Mouse (Mus musculus) forebrain, embryonic 10.5 days (tissue): ENCODE results near the gene Fam189a2. TPM values are rescaled to one million over a fixed set of nuclear protein-coding genes. Genes with fewer than 3 reads are reported as not detected.

Experiments
- DNase-seq: peaks from one replicate; pipeline ENCODE4 v3.0.0-alpha.2; 2017; ENCODE audit warnings: low spot score; ENCODE audit errors: extremely low spot score
- H3K27ac ChIP-seq: fragments of 300-500 bp; sonication (generic); 2 replicates; pipeline ENCODE4 v1.5.1; 2016; ENCODE audit warnings: mild to moderate bottlenecking
- H3K27me3 ChIP-seq: fragments of 300-500 bp; sonication (generic); 2 replicates; pipeline ENCODE4 v1.6.1; 2016; ENCODE audit warnings: mild to moderate bottlenecking; ENCODE audit not compliant: poor library complexity, severe bottlenecking
- H3K36me3 ChIP-seq: fragments of 300-500 bp; sonication (generic); replicated peaks from 2 replicates; pipeline ENCODE4 v1.6.1; 2016; ENCODE audit warnings: mild to moderate bottlenecking, moderate library complexity
- H3K4me1 ChIP-seq: fragments of 300-500 bp; sonication (generic); 2 replicates; pipeline ENCODE4 v1.6.1; 2016
- H3K4me3 ChIP-seq: fragments of 300-500 bp; sonication (generic); 2 replicates; pipeline ENCODE4 v1.5.1; 2016; ENCODE audit warnings: mild to moderate bottlenecking, moderate library complexity
- H3K9me3 ChIP-seq: fragments of 300-500 bp; sonication (generic); 2 replicates; pipeline ENCODE4 v1.6.1; 2016; ENCODE audit warnings: mild to moderate bottlenecking, moderate library complexity
- WGBS: fragments of 180-500 bp; shearing (Covaris S2); methylation state at CpG from one replicate; pipeline ENCODE4 v1.1.7; 2016; 5-methylcytosine and 5-hydroxymethylcytosine counted together
- polyA plus RNA-seq: library from polyadenylated mRNA; unstranded; fragments of >200 nt; fragmentation: Nextera tagmentation; extraction: Ambion mirVana; gene quantifications from 2 replicates; pipeline ENCODE4 v1.2.1, GENCODE M21; 2016

Gene Fam189a2
- polyA plus RNA-seq = 0.38 and 0.52 TPM in 2 replicates

DNA sequence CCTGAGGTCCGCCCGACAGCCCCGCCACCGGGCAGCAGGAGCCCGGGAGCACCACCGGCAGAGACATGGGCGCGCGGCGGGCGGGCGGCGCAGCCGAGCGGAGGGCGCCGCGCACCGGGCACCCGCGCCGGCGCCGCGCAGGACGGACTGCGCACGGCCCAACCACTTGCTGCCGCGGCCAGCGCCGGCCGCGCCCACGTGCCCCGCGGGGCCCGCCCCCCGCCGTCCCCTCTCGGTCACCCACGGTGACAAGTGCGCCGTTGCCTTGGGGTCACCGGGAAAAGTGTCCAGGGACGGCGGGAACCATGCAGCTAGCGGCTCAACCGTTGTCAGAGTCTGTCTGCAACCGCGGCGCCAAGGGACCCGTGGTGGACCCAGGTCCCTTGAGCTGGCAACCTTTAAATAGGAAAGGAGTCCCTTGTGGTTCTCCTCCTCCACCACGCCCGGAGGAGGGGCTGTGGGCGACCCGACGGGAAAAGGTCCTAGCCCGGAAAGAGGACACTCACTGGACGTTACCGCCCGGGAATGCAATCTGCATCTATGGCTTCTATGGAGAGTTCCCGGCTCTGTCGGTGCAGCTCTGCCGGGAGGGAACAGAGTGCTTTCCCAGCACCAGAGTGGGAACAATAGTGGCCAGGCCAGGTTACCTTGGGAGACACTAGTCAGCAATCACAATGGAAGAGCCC lies at the start of gene Fam189a2:
Gene Fam189a2 (minus strand): TSS at position 149 of the 686 bp plus-strand sequence.
- Histone ChIP-seq H3K27me3 (peaks cover 72% of the 10 kb centered on the region), H3K4me1 (peaks cover 67% of the 10 kb centered on the region), H3K27ac (peak within 1 kb of the TSS; percentile 80), H3K9me3 (no peaks in the 10 kb centered on the region), H3K36me3 (no peaks in the 10 kb centered on the region), H3K4me3 (peak within 1 kb of the TSS; percentile 68)
- under 1% methylated on average over 64 of the region's 65 CpGs for WGBS
- DNase-seq = peak; percentile 42

DNA sequence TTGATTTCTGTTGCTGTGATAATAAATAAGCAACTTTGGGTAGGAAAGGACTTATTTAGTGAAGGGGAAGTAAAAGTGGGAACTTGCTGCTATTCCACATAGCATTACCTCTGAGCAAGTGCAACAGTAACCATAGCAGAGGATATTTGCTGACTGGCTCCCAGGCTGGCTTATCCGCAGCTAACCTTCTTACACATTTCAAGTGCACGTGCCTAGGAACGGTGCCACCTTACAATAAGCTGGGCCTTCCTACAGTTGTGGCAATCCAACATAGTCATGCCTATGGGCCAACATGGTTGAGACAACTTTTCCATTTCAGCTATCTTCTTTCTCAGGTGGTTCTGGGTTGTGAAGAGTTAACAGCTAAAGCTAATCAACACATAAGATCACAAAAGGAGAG lies 46.8 kb upstream of the Fam189a2 start:
- H3K27ac ChIP-seq = no peak overlapping the region
- no peaks in the 10 kb centered on the region for H3K9me3 ChIP-seq
- H3K27me3 ChIP-seq = no peaks in the 10 kb centered on the region
- WGBS = over 99% methylated on average over 3 of the region's 3 CpGs
- no peak for DNase-seq
- no peaks in the 10 kb centered on the region for H3K36me3 ChIP-seq
- H3K4me1 ChIP-seq = no peaks in the 10 kb centered on the region
- no peak overlapping the region for H3K4me3 ChIP-seq

DNA sequence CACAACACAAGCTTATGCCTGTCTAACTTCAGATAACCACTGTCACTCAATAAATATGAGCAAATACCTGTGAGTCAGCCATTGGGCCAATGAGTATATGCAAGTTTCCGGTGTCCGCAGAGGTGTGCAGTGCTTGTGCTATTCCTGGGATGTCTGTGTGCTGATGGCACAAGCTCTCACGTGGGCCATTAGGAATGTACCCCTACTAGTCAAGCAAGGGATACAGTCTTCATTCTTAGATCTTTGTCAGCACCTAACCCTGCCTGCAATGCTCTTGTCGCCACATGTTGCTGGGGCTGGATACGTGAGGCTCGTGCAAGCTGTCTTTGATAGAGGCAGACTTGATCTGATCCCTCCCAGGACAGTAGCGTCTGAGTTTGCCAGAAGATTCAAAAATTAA lies 45.7 kb upstream of the Fam189a2 start:
- Histone ChIP-seq H3K36me3 (no peaks in the 10 kb centered on the region), H3K27me3 (no peaks in the 10 kb centered on the region), H3K27ac (no peak overlapping the region), H3K9me3 (no peaks in the 10 kb centered on the region), H3K4me1 (no peaks in the 10 kb centered on the region), H3K4me3 (no peak overlapping the region)
- no peak for DNase-seq
- 93% methylated on average over 7 of the region's 7 CpGs for WGBS

DNA sequence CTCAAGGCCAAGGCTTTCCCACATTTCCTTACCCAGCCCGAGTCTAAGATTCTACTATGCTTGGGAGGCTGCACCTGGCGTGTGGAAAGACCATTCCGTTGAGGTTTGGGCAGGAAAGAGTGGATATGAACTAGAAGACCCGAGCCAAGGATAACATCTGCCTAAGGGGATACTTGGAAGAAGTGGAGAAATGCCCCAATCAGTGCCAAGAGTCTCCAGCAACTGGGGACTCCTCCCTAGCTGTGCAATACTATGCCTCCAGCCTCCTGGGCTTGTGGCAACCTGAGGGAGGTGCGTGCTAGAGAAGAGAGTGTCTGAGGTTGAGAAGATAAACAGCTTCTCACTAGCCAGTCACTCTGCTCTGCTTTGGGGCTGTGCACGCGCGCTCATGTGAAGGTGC lies 45.1 kb upstream of the Fam189a2 start:
- H3K4me3 ChIP-seq = no peak overlapping the region
- DNase-seq = no peak
- H3K27me3 ChIP-seq = no peaks in the 10 kb centered on the region
- 93% methylated on average over 8 of the region's 8 CpGs for WGBS
- no peaks in the 10 kb centered on the region for H3K9me3 ChIP-seq
- no peaks in the 10 kb centered on the region for H3K36me3 ChIP-seq
- H3K4me1 ChIP-seq = no peaks in the 10 kb centered on the region
- no peak overlapping the region for H3K27ac ChIP-seq

DNA sequence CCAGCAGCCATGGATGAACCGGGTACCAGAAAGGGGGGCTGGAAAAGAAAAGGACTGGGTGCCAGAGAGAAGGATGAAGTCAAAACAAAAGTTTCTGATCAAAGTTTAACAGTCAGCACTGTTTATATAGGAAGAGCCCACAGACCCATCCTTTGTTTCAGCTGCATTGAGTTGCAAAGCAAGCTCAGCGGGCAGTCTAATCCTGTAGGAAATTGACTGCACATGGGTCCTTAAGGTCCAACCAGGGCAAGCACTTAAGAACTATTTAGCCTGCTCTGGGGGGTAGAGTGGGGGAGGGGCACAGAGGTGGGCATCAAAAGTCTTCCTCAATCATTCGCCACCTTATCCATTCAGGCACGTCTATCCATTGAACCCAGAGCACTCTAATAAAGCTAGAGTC lies 42.3 kb upstream of the Fam189a2 start:
- Histone ChIP-seq H3K36me3 (no peaks in the 10 kb centered on the region), H3K27ac (no peak overlapping the region), H3K4me1 (no peaks in the 10 kb centered on the region), H3K27me3 (no peaks in the 10 kb centered on the region), H3K4me3 (no peak overlapping the region), H3K9me3 (no peaks in the 10 kb centered on the region)
- 57% methylated on average over 4 of the region's 4 CpGs for WGBS
- DNase-seq = no peak

DNA sequence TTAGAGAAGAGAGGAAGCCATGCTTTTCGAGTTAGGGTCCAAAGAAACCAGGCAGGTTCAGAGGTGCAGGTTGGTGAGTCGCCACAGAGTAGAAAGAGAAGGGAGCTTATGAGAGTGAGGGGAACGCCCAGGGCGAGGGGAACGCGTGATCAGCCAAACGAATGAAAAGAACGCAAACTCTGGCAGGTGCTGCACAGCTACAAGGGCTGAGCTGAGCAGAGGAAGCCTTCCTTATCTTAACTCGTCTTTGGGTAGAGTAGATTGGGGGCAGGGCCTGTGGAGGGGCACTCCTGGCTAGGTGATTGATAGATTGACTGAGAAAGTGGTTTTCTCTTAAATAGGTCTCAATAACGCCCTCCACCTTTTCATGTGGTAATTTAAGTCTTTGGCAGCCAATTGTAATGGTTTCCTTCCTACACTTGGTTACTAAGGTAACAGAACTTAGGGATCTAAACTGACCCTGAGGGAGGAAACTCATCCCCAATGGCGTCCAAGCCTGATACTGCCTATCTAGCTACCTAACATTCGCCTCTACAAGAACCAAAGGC lies 33.6 kb upstream of the Fam189a2 start:
- Histone ChIP-seq H3K9me3 (no peaks in the 10 kb centered on the region), H3K27ac (no peak overlapping the region), H3K4me3 (no peak overlapping the region), H3K27me3 (no peaks in the 10 kb centered on the region), H3K4me1 (peaks cover 6% of the 10 kb centered on the region), H3K36me3 (no peaks in the 10 kb centered on the region)
- DNase-seq = no peak
- WGBS = 56% methylated on average over 12 of the region's 12 CpGs

DNA sequence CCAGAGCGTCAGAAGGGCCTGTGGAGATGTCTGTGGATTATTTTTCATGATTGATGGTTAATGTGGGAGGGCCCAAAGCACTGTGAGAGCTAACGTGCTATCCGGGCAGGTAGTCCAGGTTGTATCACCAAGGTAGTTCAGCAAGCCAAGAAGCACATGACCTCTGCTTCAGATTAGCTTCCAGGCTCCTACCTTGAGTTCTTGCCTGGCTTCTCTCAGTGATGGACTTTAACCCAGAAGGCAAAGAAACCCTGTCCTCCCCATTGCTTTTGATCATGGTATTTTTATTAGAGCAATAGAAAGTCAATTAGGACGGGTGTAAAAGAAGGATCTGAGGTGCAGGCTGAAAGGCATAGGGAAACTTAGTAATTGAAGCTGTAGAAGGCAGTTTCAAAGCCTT lies 32.8 kb upstream of the Fam189a2 start:
- H3K36me3 ChIP-seq = no peaks in the 10 kb centered on the region
- no peak for DNase-seq
- WGBS = 89% methylated on average over 4 of the region's 4 CpGs
- H3K4me3 ChIP-seq = no peak overlapping the region
- no peaks in the 10 kb centered on the region for H3K27me3 ChIP-seq
- peaks cover 6% of the 10 kb centered on the region for H3K4me1 ChIP-seq
- no peaks in the 10 kb centered on the region for H3K9me3 ChIP-seq
- H3K27ac ChIP-seq = no peak overlapping the region

DNA sequence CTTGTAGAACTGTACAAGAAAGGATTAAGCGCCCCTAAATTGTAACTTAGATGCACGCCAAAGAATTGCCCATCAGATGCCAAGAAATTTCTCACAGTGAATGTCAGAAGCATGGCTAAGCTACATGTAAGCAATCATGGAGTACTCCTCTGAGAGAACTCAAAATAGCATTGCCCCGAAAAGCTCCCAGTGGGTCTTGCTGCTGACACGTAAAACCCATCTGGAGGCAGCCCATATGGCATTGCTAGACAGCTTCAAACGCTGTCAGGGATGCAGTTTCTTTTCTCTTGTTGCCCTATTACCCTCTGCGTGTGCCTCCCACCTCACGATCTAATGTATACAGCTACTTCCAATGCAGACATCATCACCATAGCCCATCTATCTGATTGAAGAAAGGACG lies 28.0 kb upstream of the Fam189a2 start:
- no peaks in the 10 kb centered on the region for H3K4me1 ChIP-seq
- H3K27ac ChIP-seq = no peak overlapping the region
- DNase-seq = no peak
- 93% methylated on average over 8 of the region's 8 CpGs for WGBS
- H3K27me3 ChIP-seq = no peaks in the 10 kb centered on the region
- H3K4me3 ChIP-seq = no peak overlapping the region
- peaks cover 4% of the 10 kb centered on the region; the same call in 1 of the 2 replicates for H3K9me3 ChIP-seq
- no peaks in the 10 kb centered on the region for H3K36me3 ChIP-seq

DNA sequence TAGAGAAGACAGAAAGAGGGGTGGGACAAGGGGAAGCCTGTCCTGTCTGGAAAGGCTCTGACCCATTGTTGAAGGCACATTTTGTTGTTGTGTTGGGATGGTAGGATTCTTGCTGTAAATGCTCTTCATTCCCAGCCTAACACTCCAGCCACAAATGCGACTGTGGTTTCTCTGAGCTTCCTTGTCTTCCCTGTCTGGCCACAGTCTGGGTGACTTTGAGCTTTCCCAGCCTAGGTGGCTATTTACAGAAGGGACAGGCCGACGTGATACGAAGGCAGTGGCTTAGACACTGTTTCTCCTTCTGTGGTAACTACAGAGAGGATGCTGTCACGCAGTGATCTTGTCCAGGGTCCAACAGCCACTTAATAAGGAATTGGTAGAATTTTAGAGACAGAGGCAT lies 27.2 kb upstream of the Fam189a2 start:
- no peaks in the 10 kb centered on the region for H3K36me3 ChIP-seq
- DNase-seq = no peak
- H3K4me1 ChIP-seq = no peaks in the 10 kb centered on the region
- peaks cover 4% of the 10 kb centered on the region; the same call in 1 of the 2 replicates for H3K9me3 ChIP-seq
- H3K27me3 ChIP-seq = no peaks in the 10 kb centered on the region
- no peak overlapping the region for H3K4me3 ChIP-seq
- no peak overlapping the region for H3K27ac ChIP-seq
- 89% methylated on average over 5 of the region's 5 CpGs for WGBS

DNA sequence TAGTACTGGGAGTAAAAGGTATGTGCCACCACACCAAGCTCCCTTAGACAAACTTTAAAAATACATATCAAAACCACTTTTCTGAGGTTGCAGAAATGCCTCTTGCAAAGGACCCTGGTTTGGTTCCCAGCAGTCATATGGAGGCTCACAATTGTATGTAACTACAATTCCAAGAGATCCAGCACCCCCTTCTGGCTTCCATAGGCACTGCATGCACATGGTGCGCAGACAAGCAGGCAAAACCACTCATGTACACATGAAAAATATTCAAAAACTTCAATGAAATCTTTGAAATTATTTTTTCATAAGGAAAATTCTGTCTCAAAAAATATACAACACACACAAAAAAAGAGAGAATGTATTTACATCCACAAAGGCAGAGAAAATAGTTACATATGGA lies 26.1 kb upstream of the Fam189a2 start:
- no peak for DNase-seq
- peaks cover 4% of the 10 kb centered on the region; the same call in 1 of the 2 replicates for H3K9me3 ChIP-seq
- 97% methylated on average over 1 of the region's 1 CpGs for WGBS

DNA sequence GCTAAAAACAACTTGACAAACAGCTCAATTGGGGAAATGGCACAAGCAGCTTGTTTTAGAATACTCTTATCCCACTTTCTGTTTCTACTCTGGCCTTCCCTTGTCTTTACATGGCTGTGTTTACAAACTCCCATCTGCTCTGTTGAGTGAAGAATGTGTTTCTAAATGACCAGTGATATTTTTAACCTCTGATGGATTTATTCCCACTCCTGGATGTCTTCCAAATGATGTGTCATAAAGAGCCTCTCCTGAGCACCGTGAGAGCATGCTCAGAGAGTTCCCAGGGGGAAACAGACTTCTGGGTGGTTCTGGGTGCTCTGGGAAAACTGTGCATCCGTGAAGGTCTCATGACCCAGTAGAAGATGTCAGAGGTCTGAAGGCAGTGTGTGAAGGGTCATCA lies 24.1 kb upstream of the Fam189a2 start:
- H3K9me3 ChIP-seq = peaks cover 4% of the 10 kb centered on the region; the same call in 1 of the 2 replicates
- H3K4me3 ChIP-seq = no peak overlapping the region
- H3K27ac ChIP-seq = no peak overlapping the region
- H3K36me3 ChIP-seq = no peaks in the 10 kb centered on the region
- no peaks in the 10 kb centered on the region for H3K4me1 ChIP-seq
- H3K27me3 ChIP-seq = no peaks in the 10 kb centered on the region
- 88% methylated on average over 2 of the region's 2 CpGs for WGBS
- no peak for DNase-seq

More for the DNA sequence above, 26.1 kb upstream of the Fam189a2 start:
- Histone ChIP-seq H3K4me1 (no peaks in the 10 kb centered on the region), H3K27ac (no peak overlapping the region), H3K36me3 (no peaks in the 10 kb centered on the region), H3K4me3 (no peak overlapping the region), H3K27me3 (no peaks in the 10 kb centered on the region)

DNA sequence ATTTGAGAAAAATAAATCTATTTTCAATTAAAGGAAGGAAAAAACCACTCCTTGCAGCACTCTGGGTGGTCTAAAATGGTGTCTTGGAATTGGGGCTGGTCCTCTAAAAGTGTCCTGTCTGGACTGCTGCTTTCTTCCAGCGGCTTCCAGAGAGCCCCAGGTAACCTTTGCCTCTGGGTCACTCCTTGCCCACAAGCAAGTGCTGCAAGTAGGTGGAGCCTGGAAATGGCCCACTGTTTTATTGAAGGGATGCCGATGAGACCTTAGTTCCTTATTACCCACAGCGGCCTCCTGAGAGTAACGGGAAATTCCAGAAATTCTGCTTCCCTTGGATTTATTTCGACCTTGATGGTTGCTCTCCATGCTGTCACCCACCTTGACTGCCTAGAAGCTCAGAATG lies 23.4 kb upstream of the Fam189a2 start:
- H3K36me3 ChIP-seq = no peaks in the 10 kb centered on the region
- 92% methylated on average over 5 of the region's 5 CpGs for WGBS
- H3K4me1 ChIP-seq = no peaks in the 10 kb centered on the region
- H3K27ac ChIP-seq = no peak overlapping the region
- no peak overlapping the region for H3K4me3 ChIP-seq
- no peaks in the 10 kb centered on the region for H3K27me3 ChIP-seq
- DNase-seq = no peak
- peaks cover 4% of the 10 kb centered on the region; the same call in 1 of the 2 replicates for H3K9me3 ChIP-seq

DNA sequence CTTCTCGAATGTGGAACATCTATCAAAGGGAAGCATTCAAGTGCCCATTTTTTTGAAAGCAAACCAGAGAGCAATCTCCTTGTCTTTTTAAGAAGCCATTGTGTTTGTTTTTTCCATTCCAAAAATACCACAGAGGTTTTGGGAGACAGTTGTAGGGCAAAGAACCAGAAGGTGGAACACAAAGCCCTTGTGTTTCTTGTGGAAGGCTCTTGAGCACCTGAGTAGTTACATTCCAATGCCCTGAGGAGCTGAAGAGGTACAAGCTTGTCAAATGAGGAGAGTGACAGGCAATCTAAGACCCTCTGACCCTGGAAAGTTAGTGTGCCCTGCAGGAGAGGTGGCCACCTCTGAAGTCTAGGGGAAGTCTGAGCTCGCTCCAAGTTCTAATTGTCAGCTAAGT lies 19.7 kb upstream of the Fam189a2 start:
- Histone ChIP-seq H3K4me1 (no peaks in the 10 kb centered on the region), H3K36me3 (no peaks in the 10 kb centered on the region), H3K9me3 (no peaks in the 10 kb centered on the region), H3K27me3 (no peaks in the 10 kb centered on the region), H3K4me3 (no peak overlapping the region), H3K27ac (no peak overlapping the region)
- DNase-seq = no peak
- 84% methylated on average over 2 of the region's 2 CpGs for WGBS
